Mouse (Mus musculus): ENCODE data around the gene Bsnd.

DNA sequence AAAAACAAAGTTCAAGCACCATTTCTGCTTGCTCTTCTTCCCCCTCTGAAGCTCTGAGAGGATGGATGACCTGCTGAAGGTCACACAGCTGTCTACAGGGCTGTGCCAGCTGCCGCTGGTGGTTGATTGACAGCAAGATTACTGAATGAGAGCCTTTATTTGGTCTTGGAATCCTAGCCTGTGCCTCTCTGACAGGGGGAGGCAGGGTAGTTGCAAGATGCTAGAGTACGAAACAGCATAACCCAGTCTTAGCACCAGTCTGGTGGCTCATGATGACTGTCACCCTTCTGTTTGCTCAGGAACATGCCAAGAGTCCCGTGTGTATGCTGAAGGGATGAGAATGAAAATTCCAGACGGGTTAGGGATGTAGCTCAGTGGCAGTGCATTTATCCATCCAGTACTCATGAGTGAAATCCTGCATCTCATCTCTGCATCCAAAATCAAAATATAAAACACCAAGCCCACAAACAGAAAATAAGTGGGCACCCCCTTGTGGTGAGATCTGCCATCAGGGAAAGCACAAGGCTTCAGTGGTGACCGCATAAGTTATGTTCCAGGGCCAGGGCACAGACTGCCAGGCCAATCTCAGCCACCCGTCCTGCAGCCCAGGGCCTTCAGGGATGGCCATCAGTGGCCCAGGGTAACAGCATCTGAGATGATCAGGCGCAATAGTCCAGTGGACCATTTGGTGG, 35.9 kb upstream of the Bsnd start:
- TF ChIP-seq CTCF (conservative IDR thresholded peaks at IDR 0.05 in 1 of 2, IDR thresholded peaks at IDR 0.05 in 1 of 2; ENCODE audit: low read depth in 2 of 2, low read length in 2 of 2) (peak in 1 of 2 experiments; percentile 54; a peak in 2 of 4 replicates), POLR2A (IDR thresholded peaks at IDR 0.05; ENCODE audit: low read depth, low read length) (no peak), SMC3 (IDR thresholded peaks at IDR 0.05; ENCODE audit: low read depth, low read length) (peak; percentile 25), GABPA (IDR thresholded peaks at IDR 0.05; ENCODE audit: insufficient replicate concordance, low read depth, low read length) (no peak), ETS1 (conservative IDR thresholded peaks at IDR 0.05; ENCODE audit: low read depth, low read length) (no peak), TCF12 (IDR thresholded peaks at IDR 0.05; ENCODE audit: low read depth, low read length) (no peak), ELF1 (IDR thresholded peaks at IDR 0.05; ENCODE audit: low read depth, low read length) (no peak), USF2 (conservative IDR thresholded peaks at IDR 0.05; ENCODE audit: low read depth, low read length) (no peak), MAX (IDR thresholded peaks at IDR 0.05; ENCODE audit: low read length) (no peak), ZNF384 (IDR thresholded peaks at IDR 0.05; ENCODE audit: low read depth, low read length) (no peak)

Measured in CH12.LX (cell line).